Mouse (Mus musculus) left cerebral cortex, adult 11 months (tissue): Measurements from ENCODE around the gene Lrpprc.

Experiments used
- DNase-seq: peaks from one replicate; pipeline ENCODE4 v3.0.0; 2022; ENCODE audit warnings: low spot score

Lrpprc gene

GRCm38 (mm10) chr17:84714930-84715329 lies 75.7 kb downstream of the Lrpprc start:
- no peak for DNase-seq

GRCm38 (mm10) chr17:84713563-84714164 lies 76.9 kb downstream of the Lrpprc start:
- DNase-seq: peak; percentile 28

- no peak for DNase-seq
Observed at GRCm38 (mm10) chr17:84709403-84709851, 81.2 kb downstream of the Lrpprc start.

- DNase-seq: no peak
Observed at GRCm38 (mm10) chr17:84708818-84709217, 81.8 kb downstream of the Lrpprc start.

GRCm38 (mm10) chr17:84707407-84707806 lies 83.2 kb downstream of the Lrpprc start:
- no peak for DNase-seq

GRCm38 (mm10) chr17:84698727-84699126 lies 91.9 kb downstream of the Lrpprc start:
- DNase-seq: peak; percentile 53

- no peak for DNase-seq
Observed at GRCm38 (mm10) chr17:84696537-84696936, 94.1 kb downstream of the Lrpprc start.

GRCm38 (mm10) chr17:84693741-84694140 lies 96.8 kb downstream of the Lrpprc start:
- DNase-seq: no peak

- no peak for DNase-seq
Observed at GRCm38 (mm10) chr17:84690111-84690510, 100.5 kb downstream of the Lrpprc start.

GRCm38 (mm10) chr17:84689316-84689715 lies 101.3 kb downstream of the Lrpprc start:
- no peak for DNase-seq

- DNase-seq: no peak
Observed at GRCm38 (mm10) chr17:84688834-84689233, 101.8 kb downstream of the Lrpprc start.

- DNase-seq: no peak
Observed at GRCm38 (mm10) chr17:84687994-84688393, 102.6 kb downstream of the Lrpprc start.

GRCm38 (mm10) chr17:84685286-84685685 lies 105.3 kb downstream of the Lrpprc start:
- no peak for DNase-seq

- no peak for DNase-seq
Observed at GRCm38 (mm10) chr17:84684284-84684683, 106.3 kb downstream of the Lrpprc start.

GRCm38 (mm10) chr17:84682734-84683717 lies 107.6 kb downstream of the Lrpprc start, which contains the start of gene Abcg5:
Gene Abcg5, minus strand, starts transcription at chr17:84683011.
- DNase-seq: no peak

GRCm38 (mm10) chr17:84681670-84682069 lies 108.9 kb downstream of the Lrpprc start:
- DNase-seq: no peak

GRCm38 (mm10) chr17:84677595-84677994 lies 113.0 kb downstream of the Lrpprc start:
- DNase-seq: no peak

- DNase-seq: no peak
Observed at GRCm38 (mm10) chr17:84675951-84676366, 114.6 kb downstream of the Lrpprc start, which contains the start of gene Abcg8. Gene Abcg8, plus strand, starts transcription at chr17:84676302.

GRCm38 (mm10) chr17:84675204-84675603 lies 115.4 kb downstream of the Lrpprc start:
- DNase-seq: peak; percentile 28

- DNase-seq: no peak
Observed at GRCm38 (mm10) chr17:84674048-84674447, 116.5 kb downstream of the Lrpprc start.

- DNase-seq: no peak
Observed at GRCm38 (mm10) chr17:84672376-84673369, 117.9 kb downstream of the Lrpprc start.

GRCm38 (mm10) chr17:84667848-84668247 lies 122.7 kb downstream of the Lrpprc start:
- DNase-seq: no peak
